Mouse (Mus musculus) embryonic facial prominence, embryonic 15.5 days (tissue): Measurements from ENCODE around the gene Eif2b2. TPM values are rescaled to one million over a fixed set of nuclear protein-coding genes. Genes with fewer than 3 reads are reported as not detected.

ENCODE experiments used
- microRNA-seq: library from miRNA; unstranded; fragments of <30 nt; microRNA quantifications from one replicate; pipeline ENCODE4, GENCODE M21; 2016; ENCODE audit warnings: borderline number of aligned reads
- polyA plus RNA-seq: library from polyadenylated mRNA; unstranded; fragments of >200 nt; fragmentation: Nextera tagmentation; extraction: Ambion mirVana; gene quantifications from 2 replicates; pipeline ENCODE4 v1.2.1, GENCODE M21; 2015

Gene Eif2b2
- polyA plus RNA-seq, 1 experiment from 2014 or later = 91.1 TPM

Small RNA genes lying within 50 kb of the gene (microRNA-seq; reads per million reads assigned to microRNA genes)
- not detected for gene Mir6938

Other genes starting within 250 kb of the Eif2b2 start
- gene Fcf1, start 248.6 kb upstream of the Eif2b2 start, polyA plus RNA-seq = 125 and 130 TPM in 2 replicates
- 10.8 and 11.0 TPM in 2 replicates for gene Arel1, start 248.6 kb upstream of the Eif2b2 start, polyA plus RNA-seq
- gene Ylpm1, start 223.2 kb upstream of the Eif2b2 start, polyA plus RNA-seq = 29.2 and 30.5 TPM in 2 replicates
- 3.1 and 4.0 TPM in 2 replicates for gene Prox2, start 108.7 kb upstream of the Eif2b2 start, polyA plus RNA-seq
- gene Dlst, start 108.6 kb upstream of the Eif2b2 start, polyA plus RNA-seq = 105 and 106 TPM in 2 replicates
- gene Rps6kl1, start 68.2 kb upstream of the Eif2b2 start, polyA plus RNA-seq = 0.69 and 1.1 TPM in 2 replicates
- gene Pgf, start 41.7 kb upstream of the Eif2b2 start, polyA plus RNA-seq = 15.3 and 15.9 TPM in 2 replicates
- gene Mlh3, start 51.1 kb downstream of the Eif2b2 start, polyA plus RNA-seq = 7.5 and 8.4 TPM in 2 replicates
- gene Acyp1, start 69.0 kb downstream of the Eif2b2 start, polyA plus RNA-seq = 50.8 and 60.2 TPM in 2 replicates
- 1.7 and 2.4 TPM in 2 replicates for gene Zc2hc1c, start 69.1 kb downstream of the Eif2b2 start, polyA plus RNA-seq
- gene Nek9, start 119.9 kb downstream of the Eif2b2 start, polyA plus RNA-seq = 23.9 and 25.4 TPM in 2 replicates
- gene Tmed10, start 155.4 kb downstream of the Eif2b2 start, polyA plus RNA-seq = 322 and 334 TPM in 2 replicates